Mouse (Mus musculus) lung, postnatal 0 days (tissue): ENCODE measurements around the gene Grk4.

Experiments
- CTCF ChIP-seq: IDR thresholded peaks from 2 replicates; pipeline ENCODE4 v1.5.1; 2016; ENCODE audit warnings: antibody characterized with exemption, mild to moderate bottlenecking
- EP300 ChIP-seq: IDR thresholded peaks from 2 replicates; pipeline ENCODE4 v1.6.1; 2016; ENCODE audit warnings: antibody characterized with exemption, mild to moderate bottlenecking, control low read depth

GRCm38 (mm10) chr5:34772696-34773245 lies 112.6 kb downstream of the Grk4 start:
- TF ChIP-seq CTCF: no peak
- no peak for TF ChIP-seq EP300
